Mouse (Mus musculus): ENCODE data around the gene Rpgrip1l.

Rpgrip1l gene

DNA sequence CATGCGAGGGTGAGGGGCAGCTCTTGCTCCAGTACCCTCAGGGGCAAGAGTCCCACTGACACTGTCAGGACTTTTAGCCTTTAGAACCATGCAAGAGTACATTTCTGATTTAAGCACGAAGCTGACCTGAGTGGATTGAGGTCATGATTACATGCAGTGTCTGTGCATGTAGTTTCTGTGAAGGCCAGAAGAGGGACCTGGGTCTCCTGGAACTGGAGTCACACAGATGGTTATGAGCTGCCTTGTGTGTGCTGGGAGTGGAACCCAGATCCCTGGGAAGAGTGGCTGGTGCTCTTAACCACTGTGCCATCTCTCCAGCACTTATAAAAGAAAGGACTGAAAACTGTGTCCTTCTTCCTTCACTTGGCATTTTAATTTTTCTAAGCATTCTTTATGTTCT, 111.9 kb downstream of the Rpgrip1l start:
- no peak for DNase-seq (ENCODE audit: low read depth)

DNA sequence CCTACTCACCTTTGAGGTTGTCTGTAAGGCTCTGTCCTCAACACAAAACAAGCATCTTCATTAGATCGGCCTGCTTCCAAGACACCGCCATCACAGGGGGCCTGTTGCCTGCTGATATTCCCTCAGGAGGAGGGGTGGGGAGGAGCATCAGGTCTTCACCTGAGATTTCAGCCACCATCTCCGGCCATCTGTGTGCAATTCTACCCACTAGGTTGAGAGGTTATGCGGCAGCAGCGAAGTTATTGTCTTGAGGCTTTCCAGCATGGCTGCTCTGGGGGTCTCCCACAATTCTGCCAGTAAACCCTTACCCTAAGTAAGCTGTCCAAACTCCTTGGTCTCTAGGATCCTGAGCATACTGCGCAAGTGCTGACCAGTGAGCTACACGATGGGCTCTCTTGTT, 113.2 kb downstream of the Rpgrip1l start, which contains the start of gene Aktip:
TSS of gene Aktip (minus strand) at position 101 of the 400 bp plus-strand sequence.
- no peak for DNase-seq (ENCODE audit: low read depth)

GRCm38 (mm10) chr8:91198036-91198435, 115.0 kb downstream of the Rpgrip1l start:
- DNase-seq (ENCODE audit: low read depth): no peak

DNA sequence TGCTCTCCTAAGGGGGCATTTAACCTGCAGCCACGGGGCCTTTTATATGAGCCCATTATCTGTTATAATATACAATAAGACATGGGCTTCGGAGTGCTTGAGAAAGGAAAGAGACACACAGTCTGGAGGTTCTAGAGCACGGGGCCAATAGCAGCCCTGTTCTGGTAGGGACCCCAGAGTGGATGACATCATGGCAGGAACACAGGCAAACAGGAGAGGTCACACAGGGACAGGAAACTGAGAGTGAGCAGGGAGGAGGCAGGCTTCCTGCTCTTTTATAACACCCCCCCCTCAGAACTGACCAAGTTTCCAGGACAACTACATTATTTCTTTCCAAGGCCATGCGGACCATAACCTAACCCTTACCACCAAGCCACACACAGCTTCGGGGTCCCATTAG, 115.8 kb downstream of the Rpgrip1l start:
- no peak for DNase-seq (ENCODE audit: low read depth)

DNA sequence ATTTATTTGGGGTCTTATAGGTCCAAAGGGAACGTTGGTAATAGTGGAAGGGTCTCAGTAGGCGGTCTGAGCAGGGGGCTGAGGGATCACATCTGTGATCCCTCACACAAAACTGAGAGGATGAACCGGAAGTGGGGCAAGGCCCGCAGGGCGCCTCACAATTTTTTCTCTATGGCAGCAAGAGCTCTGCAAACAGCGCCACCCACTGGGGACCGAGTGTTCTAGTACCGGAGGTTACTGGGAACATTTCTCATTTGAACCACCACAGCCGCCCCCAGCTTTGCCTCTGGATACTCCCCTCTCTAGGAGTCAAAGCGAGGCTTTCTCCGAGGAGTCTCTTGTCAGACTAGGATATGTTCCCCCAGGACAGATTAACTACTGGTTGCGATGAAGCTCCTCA, 116.4 kb downstream of the Rpgrip1l start:
- DNase-seq (ENCODE audit: low read depth): no peak

- DNase-seq (ENCODE audit: low read depth): no peak
Measured at GRCm38 (mm10) chr8:91194081-91194480, 119.0 kb downstream of the Rpgrip1l start.

GRCm38 (mm10) chr8:91192941-91193340, 120.1 kb downstream of the Rpgrip1l start:
- DNase-seq (ENCODE audit: low read depth): no peak

GRCm38 (mm10) chr8:91190816-91191340, 122.2 kb downstream of the Rpgrip1l start:
- peak; percentile 32 for DNase-seq (ENCODE audit: low read depth)

GRCm38 (mm10) chr8:91188152-91188551, 124.9 kb downstream of the Rpgrip1l start:
- DNase-seq (ENCODE audit: low read depth): no peak

GRCm38 (mm10) chr8:91186372-91186771, 126.7 kb downstream of the Rpgrip1l start:
- DNase-seq (ENCODE audit: low read depth): no peak

- no peak for DNase-seq (ENCODE audit: low read depth)
Measured at GRCm38 (mm10) chr8:91177708-91178107, 135.4 kb downstream of the Rpgrip1l start.

GRCm38 (mm10) chr8:91176176-91176575, 136.9 kb downstream of the Rpgrip1l start:
- DNase-seq (ENCODE audit: low read depth): no peak

DNA sequence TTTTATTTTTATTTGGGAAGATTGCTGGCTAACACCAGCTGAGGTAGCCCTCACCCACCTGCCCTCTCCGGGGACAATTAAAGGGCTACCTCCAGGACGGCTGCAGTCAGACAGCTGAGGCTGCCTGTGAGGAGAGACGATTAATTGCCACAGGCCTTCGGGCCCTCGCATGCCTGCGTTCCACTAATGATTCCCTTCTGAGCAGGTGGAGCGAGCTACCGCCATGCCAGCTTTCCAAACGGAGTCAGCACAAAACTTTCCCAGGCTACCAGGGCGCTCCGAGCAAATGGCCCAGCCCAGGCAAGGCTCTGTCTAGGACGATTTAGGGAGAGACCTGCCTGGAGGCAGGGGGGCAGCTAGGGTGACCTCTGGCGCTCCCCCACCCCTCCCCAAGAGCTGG, 141.5 kb downstream of the Rpgrip1l start:
- no peak for DNase-seq (ENCODE audit: low read depth)

- no peak for DNase-seq (ENCODE audit: low read depth)
Measured at GRCm38 (mm10) chr8:91170914-91171313, 142.1 kb downstream of the Rpgrip1l start.

DNA sequence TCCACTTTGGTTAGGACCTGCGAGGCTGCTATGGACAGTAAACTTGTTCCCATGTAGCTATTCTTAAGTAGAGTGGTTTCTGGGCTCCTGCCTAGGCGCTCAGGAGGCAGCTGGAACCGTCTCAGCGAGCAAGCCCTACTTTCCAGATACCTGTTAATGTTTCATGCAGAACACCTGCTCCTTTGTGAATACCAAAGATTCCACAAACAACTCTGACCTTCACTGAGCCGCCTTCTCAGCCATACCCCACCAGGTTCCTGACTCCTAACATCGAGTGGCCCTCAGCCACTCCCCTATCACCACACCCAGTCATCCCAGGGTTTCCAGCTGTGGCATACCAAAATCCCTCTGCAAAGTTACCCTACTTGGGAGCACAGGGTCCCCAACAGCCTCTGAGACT, 142.9 kb downstream of the Rpgrip1l start:
- DNase-seq (ENCODE audit: low read depth): no peak
